Mouse (Mus musculus): ENCODE data around the gene Tmco3.
"Not testable (repeated sequence)": the region's sequence is repeated elsewhere in the genome, so short reads cannot be mapped to it uniquely, and the experiment has no call there.

Tmco3 gene

DNA sequence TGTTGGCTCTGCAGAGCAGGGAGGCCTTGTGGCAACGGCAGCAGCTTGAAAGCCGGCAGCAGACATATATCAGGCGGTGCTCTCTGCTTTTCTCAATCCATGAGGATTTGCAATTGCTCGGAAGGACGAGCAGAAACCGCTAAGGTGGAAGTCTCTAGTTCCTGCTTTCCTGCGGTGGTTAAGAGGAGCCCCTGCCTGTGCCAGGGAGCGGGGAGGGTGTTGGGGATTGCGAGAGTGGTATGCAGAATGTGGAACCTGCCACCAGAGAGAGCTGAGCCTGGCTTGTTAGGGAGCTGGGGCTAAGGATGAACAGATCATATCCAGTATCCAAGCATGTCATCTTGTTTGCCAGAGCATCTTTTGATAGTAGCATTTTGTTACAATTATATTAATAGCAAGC is 18.9 kb downstream of the Tmco3 start:
- DNase-seq = no peak

DNA sequence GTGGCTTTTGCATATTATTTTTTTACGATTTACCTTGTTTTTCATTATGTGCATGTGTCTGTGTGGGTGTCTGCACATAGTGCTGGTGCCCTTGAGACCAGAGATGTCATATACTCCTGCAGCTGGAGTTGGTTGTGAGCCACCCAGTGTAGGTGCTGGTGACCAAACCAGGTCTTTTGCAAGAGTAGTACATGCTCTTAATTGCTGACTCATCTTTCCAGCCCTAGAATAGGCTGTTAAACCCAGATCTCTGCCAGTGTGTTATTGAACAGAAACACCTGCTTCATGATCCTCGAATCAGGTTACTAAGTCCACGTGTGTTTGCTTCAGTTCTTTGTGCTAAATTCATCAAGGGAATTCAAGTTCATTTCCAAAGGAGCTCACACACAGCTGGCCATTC is 26.9 kb downstream of the Tmco3 start:
- DNase-seq = no peak

DNA sequence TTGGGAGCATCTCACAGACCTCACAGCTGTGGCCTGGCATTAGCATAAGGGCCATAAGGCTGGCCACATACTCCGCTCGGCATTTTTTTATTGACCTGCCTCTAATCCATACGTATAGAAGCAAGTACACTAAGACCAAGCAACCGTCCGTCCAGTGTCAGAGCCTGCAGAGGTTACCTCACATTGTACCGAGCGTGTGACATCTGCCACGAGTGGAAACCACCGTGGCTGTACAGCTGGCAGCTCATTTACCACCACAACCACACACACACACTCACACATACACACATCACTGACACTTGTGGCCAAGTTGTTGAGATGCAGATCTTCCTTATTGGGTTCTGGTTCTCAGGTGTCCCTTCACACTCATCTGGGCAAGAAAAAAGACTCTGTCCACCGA is 28.7 kb downstream of the Tmco3 start:
- DNase-seq = no peak

DNA sequence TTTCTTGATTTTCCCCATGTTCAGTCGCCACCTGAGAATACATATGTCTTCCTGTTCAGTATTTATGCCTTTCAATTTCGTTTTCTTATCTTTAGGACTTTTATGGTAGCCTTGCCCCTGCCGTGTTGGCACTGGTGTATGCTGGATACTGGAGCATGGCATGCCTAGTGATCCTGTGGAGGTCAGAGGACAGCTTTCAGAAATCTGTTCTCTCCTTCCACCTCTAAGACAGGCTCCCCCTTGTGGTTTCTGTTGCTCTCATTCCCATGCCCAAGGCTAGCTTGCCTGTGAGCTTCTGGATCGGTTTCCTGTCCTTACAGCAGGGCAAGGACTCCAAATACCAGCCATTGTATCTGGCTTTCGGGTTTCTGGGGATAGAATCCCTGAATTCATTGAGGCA is 38.6 kb downstream of the Tmco3 start:
- peak; percentile 61 for DNase-seq

DNA sequence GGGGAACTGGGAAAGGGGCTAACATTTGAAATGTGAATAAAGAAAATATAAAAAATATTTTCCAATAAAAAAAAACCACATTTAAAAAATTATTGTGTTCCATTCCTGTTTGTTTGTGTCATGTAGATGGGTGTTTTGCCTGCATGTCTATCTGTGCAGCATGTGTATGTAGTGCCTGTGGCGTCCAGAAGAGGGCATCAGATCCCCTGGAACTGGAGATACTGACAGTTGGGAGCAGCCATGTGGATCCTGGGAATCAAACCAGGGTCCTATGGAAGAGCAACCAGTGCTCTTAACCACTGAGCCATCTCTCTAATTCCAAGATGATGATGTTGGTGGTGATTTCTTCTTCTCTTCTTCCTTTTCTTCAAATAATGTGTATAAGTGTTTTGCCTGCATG is 46.7 kb downstream of the Tmco3 start:
- no peak for DNase-seq

DNA sequence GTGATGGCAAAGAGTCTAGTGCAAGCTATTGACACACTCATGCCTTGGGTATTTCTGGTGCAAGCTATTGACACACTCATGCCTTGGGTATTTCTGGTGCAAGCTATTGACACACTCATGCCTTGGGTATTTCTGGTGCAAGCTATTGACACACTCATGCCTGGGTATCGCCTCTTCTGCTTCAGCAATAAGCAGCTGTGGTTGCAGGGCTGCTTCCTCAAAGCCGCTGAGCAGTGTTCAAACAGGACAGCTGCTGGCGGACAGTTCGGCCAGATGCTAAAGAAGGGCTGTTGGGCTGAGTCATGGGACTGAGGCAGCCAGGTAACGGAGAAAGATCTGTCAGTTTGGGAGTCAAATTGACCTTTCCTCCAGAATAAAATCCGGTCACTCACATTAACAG is 49.3 kb downstream of the Tmco3 start:
- not testable (repeated sequence) for DNase-seq

DNA sequence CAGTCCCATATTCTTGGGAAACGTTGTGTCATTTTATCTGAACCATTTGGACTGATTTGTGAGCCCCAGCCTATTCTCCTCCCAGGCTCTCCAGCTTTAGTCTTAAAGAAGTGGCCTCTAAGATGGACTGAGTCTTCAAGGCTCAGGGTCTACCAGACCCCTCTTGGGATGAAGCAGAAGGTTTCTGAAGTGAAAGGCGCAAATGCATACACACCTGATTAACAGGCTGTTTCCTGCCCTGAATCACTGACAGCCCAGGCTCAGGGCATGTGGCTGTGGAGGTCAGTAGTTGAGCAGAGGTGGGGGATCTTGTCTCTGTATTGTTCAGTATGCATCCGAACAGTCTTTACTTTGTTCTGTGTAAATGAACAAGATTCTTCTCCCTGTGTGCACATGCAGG is 49.7 kb downstream of the Tmco3 start:
- no peak for DNase-seq

DNA sequence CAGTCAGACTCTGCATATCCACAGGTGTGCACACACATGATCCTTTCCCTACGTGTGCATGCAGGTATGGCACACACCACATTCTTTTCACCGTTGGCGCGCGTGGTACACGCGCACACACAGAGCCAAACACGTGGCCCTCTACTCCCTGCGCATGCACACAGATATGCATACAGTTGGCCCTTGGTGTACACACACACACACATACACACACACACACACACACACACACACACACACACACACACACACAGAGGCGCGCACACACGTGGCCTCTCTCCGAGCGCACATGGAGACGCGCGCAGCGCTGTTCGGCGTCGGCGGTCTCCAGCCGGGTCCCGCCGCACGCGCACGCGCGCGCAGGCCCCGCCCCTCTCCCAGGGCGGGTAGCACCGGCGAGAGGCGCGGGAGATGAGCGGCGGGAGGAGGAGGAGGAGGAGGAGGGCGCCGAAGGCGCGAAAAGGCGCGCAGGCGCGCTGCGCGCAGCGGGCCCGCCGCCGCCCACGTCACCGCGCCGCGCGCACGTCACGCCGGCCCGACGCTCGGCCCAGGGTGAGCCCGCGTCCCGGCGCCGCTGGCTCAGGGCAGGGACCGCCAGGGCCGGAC is 50.4 kb downstream of the Tmco3 start, which contains the start of gene Tfdp1:
Gene Tfdp1, plus strand, starts transcription at position 497 of the 606 bp plus-strand sequence.
- DNase-seq = peak; percentile 95

DNA sequence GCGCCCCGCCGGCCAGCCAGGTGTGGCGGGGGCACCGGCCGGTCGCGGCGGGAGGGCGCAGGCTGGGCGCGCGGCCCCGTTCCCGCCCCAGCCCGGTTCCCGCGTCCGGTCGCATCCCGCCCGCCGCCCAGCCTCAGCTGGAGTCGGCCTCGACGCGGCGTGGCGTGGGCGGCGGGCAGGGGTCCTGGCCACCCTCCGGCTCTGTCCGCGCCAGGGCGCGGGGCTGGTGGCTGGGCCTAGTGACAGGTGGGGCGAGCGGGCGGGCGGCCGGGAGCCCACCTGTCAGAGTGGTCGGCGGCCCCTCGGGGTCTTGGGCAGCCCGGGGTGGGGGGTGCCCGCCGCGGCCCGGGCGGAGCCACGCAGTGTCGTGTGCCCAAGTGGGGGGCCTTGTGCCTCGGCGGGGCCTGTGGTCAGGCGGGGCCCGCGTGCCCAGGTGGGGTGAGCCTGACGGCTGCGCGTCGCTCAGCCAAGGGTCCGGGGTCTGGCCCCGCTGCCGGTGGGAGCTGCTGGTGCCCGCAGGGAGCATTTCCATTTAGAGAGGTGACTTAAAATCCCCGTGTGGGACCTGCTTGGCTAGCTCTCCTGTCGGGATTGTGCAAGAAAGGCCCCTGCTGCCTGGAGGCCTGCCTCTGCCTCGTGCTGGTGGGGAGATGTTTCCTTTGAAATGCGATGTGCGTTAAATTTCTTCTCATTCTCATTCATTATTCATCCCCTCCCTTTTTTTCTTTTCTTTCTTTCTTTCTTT is 51.1 kb downstream of the Tmco3 start:
- DNase-seq = no peak

DNA sequence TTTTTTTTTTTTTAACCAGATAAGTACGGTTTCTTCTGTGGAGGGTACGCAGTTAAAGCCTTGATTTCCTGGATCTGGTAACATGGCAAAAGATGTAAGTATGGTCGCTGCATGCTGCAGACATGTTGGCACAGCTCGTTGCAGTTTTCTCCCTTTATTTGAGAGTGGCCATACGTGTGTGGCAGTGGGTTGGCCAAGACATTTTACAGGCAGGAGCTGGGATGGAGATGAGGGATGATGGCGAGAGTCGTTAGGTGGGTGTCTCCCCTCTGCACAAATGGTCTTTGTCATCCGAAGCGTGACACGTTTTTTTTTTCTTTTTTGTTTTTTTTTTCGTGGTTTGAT is 51.6 kb downstream of the Tmco3 start:
- DNase-seq = peak; percentile 30

DNA sequence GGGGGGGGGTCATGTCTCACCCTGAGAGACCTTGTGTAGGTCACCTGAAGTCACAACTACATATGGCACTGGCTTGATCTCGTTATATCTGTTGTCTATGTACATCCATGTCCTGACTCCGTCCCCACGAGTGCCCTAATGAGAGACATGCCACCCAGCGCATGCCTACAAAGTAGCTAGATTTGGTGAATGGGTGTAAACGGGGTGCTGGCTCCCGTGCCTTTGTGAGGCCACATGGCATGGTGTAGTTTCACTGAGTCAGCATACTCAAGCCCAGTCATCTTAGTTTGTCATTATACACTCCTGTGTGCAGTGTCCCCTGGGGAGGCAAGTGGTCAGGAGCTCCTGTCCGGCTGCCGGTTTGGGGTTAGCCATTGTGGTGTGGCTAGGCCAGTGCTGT is 52.7 kb downstream of the Tmco3 start:
- no peak for DNase-seq

DNA sequence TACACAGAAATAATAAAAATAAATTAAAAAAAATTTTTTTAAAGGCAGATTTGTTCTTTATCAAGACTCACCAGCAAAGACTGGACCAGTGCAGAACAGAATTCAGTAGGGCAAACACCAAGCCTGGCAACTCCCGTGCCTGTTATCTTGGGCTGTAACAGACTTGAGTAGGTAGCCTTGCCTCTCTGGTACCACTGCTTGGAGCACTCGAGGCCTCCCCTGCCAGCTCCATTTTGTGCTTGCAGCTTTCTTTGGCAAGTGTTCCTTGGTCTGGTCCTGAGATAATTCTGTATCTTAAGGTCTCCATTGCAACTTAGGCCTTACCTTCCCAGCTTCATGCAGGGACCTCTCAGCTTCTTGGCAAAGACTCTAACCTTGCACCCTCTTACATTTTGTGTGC is 54.4 kb downstream of the Tmco3 start:
- no peak for DNase-seq

DNA sequence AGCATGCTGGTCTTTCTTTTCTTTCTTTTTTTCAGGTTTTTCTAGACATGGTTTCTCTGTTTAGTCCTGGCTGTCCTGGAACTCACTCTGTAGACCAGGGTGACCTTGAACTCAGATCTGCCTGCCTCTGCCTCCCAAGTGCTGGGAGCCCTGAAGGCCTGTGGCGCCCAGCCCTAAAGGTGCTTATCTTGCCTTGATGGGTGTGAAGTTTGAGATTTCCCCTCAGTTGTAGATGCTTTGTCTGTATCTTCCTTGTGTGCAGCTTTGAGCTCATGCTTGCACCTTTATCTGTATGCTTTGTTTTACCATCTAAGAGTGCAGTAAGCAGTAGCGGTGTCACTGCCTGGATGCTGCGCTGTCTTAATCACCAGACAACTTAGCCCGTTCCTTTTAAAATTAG is 55.1 kb downstream of the Tmco3 start:
- no peak for DNase-seq

DNA sequence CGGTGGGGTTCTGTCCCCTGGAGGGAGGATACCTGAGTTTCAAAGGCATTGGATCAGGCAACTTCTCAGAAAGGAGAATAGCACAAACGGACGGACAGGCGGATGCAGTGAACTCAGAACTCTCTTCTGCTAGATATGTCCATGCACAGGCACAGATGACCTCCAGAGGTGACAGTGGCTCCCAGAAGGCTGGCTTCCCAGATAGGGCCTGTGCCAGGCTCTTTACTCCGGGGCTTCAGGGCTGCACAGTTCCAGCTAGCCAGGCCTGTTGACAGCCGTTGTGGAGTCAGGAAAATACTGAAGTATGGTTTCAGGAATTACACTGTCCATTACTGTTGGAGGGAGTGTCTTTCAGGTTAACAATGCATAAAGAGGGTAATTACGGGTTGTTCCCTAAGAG is 62.1 kb downstream of the Tmco3 start:
- DNase-seq = no peak

DNA sequence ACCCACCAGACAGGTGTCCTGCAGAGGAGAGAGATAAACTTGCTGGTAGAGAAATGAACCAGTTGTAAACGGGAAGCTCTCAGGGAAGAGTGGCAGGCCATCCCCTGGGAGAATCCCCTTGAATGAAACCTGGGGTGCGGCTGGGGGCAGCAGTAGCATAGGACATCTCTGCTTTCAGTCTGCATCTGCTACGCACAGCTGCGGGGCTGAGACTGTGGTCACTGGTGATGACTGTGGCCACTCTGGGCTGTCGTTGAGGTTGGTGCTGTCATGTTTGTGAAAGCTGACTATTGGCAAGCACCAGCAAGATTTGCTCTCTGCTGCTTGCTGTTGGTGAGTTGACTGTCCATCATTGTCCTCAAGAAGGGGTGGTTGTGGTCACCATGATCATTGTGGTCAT is 63.6 kb downstream of the Tmco3 start:
- no peak for DNase-seq

DNA sequence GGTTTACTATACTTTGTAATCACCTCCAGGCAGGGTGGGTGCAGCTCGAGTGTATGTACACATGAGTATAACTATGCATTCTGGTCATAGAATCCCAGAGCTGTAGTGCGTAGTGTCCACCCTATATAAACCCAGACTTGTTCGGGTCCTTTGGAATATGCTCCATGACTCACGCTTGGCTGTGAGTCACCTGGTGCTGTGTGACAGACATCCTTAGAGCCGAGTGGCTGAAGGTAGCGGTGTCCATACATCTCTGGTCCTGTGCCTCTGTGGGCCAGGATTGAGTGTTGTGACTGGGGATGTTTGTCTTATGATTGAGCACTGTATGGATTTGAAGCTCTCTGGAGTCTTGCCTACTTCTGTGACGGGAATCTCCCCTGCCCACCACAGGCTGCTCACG is 64.6 kb downstream of the Tmco3 start:
- DNase-seq = no peak

DNA sequence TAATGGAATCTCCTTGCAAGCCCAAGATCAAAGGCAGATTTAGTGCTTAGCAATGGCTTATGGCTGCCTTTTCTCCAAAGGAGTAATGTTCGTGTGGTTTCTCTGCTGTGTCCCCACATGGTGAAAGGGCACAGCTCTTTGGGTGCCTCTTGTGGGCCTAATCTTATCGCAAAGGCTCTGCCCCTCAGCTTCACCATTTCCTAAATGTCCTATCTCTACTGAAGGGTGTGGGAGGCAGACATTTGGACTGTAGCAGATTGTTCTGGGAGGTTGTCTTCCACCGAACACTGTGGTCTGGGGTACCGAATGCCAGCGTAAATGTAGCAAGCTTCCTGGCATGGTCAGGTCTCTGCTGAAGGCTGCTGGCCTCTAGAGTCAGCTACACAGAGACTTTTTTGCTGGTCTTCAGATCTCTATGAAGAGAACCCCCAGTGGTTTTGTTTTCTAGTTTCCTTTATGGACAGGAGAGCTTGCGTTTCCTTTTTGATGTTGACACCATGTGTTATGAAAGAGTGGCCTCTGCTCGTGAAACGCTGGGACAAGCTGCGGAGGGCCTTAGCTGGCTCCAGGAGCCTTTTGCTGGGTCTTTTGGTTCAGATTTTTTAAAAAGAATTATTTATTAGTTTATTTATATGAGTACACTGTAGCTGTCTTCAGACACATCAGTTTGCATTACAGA is 65.3 kb downstream of the Tmco3 start:
- no peak for DNase-seq

DNA sequence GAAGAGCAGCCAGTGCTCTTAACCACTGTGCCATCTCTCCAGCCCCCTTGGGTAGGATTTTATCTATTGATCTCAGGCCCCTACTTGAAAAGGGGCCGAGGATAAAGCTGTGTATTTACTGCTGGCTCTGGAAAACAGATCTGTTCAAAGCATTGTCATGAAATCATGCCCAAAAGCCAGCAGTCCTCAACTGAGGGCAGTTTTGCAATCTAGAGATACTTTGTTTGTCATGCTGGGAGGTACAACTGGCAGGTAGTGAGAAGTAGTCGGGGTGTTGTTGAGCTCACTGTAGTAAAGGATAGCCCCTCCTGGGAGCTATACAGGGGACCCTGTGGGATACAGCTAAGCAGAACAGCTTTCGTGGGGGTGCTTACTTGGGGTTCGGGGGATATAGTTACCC is 65.9 kb downstream of the Tmco3 start:
- DNase-seq = no peak

DNA sequence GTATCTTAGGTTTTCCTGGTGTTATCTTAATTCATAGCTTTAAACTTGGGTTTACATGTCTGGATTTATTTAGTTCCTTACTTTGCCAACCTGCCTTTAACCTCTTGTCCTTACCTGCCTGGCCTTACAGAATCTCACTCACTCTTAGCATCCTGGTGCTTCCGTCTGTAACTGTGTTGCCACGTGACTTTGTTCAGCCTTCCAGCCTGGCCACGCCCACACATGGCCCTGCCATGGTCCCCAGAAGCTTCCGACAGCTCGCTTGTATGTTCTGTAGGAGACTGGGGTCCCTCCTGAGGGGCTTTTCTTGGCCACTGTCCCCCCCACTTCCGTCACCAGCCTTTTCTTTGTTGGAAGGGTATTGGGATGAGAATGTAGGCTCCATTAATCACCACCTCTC is 68.2 kb downstream of the Tmco3 start:
- DNase-seq = no peak

DNA sequence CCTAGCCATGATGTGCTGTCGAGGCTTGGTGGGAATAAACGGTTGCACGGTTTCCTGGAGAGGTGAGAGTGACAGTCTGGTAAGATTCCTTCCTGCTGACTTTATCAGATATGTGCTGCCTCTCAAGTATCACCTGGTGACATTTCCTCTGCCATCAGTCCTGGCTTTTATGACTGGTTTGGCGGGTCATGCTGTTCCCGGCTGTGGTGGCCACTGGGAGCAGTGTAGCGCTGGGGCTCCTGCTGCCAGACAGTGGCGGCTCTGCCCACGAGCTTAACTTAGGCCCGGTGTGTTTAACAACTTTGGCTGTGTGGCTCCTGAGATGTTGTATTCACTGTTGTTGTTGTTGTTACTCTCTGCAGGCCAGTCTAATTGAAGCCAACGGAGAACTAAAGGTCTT is 68.7 kb downstream of the Tmco3 start:
- no peak for DNase-seq

DNA sequence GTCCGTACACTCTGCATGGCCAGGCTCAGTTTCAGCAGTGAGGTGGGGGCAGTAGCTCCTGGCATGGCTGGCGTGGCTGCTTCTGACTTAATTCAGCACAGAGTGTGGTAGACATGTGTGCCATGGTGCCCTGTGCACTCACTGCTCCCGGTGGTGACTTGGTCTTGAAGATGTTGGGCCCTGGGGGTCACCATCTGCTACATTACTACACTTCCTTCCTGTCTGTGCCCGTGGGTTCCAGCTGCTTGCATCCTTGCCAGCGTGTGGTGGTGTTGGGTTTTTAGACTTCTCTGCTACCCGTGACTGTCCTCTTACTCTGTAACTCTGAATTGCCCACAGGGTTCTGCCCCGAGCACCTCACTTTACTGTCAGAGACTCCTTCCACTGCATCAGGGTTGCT is 72.2 kb downstream of the Tmco3 start:
- no peak for DNase-seq

DNA sequence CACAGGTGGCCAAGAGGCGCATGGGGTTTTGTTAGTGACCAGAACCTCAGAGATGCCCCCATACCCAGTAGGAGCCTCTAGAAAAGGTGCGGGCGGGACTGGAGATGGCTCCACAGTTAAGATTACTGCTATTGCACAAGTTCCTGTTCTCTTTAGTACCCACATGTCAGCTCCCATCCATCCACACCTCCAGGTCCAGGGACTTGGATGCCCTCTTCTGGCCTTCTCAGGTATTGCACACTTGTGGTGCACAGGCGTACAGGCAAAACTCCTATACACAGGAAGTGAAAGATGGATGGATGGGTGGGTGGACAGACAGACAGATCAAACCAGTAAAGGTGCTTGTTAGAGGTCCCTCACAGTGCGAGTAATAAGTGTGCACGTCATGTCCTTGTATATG is 73.9 kb downstream of the Tmco3 start:
- peak; percentile 9 for DNase-seq

Measured in retina, postnatal 1 day (tissue).